Mouse (Mus musculus): ENCODE measurements around the gene Adat2. TPM values are rescaled to one million over a fixed set of nuclear protein-coding genes. Genes with fewer than 3 reads are reported as not detected.

Gene Adat2
- polyA plus RNA-seq (2016; fragmentation: Nextera tagmentation; extraction: Ambion mirVana) = 4.1 and 5.1 TPM in 2 replicates

DNA sequence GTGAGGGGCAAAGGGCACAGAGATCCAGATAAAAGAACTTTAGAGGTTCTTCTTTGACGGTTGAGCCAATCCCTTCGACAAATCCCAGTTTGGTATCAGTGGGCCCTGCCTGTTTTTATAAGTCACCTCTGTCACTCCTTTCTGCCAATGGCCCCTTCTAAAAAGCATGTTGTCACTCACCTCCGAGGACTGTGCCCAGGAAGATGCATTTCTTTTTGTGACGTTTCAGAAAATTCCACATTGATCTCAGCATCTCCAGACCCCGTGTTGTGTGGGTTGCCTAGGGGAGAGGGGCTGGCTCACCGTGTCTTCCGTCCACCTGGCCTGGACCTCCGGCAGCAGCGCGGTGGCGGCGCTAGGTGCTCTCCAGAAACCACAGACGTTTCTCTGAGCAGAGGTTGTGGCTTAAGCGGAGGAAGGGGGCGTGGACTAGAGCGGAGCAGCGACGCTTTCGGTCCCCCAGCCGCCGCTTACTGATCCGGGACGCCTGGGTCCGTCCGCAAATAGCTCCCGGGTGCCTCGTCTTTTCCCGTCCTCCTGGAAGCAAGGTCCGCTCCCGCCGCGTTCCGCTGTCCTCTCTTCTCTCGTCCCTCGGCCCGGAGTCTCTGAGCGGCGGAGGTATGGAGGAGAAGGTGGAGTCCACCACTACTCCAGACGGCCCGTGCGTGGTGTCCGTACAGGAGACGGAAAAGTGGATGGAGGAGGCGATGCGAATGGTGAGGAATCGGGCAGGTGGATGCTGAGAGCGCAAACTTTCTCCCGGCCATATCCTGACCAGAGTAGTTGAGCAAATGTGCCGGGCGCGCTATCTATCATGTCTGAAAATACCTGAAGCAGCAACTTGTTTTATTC, at the start of gene Adat2, which contains the start of gene Pex3:
Gene Adat2 (plus strand): TSS at position 249 of the 852 bp plus-strand sequence.
Gene Pex3 (minus strand): TSS at position 497 of the 852 bp plus-strand sequence.
- H3K9ac ChIP-seq = peak within 1 kb of the TSS; percentile 69
- under 1% methylated on average over 51 of the region's 51 CpGs for WGBS
- peak within 1 kb of the TSS; percentile 63 for H3K4me2 ChIP-seq (replicated peaks)
- H3K4me1 ChIP-seq = peaks cover 3% of the 10 kb centered on the region; the same call in 1 of the 2 replicates
- peak within 1 kb of the TSS; percentile 56 for H3K4me3 ChIP-seq
- H3K27ac ChIP-seq = peak within 1 kb of the TSS; percentile 41; the same call in 1 of the 2 replicates
- no peaks in the 10 kb centered on the region for H3K9me3 ChIP-seq
- H3K27me3 ChIP-seq = no peaks in the 10 kb centered on the region
- H3K36me3 ChIP-seq = no peaks in the 10 kb centered on the region
- peak; percentile 93 for ATAC-seq (ENCODE audit: insufficient number of reproducible peaks, insufficient read depth, low FRiP score, low TSS enrichment)

DNA sequence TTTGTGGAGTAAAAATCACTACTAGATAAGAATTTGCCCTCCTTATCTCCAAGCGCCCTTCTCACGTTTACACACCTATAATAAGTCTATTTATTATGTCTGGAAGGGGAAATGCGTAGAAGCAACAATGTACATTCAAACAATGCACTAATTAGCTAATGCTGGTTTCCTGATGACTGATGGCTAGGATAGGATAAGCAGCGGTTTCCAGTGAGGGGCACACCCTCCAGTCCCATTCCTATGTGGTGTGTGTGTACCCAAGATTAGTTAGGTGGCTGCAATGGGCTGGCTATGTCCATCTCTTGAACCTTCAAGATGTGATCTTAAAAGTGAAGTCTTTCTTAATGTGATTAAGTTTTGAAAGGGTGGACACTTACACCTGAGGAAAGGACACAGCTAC, 30.8 kb upstream of the Adat2 start:
- Histone ChIP-seq H3K9me3 (no peaks in the 10 kb centered on the region), H3K4me3 (no peak overlapping the region), H3K36me3 (peaks cover 3% of the 10 kb centered on the region), H3K27me3 (no peaks in the 10 kb centered on the region), H3K9ac (no peak overlapping the region), H3K4me1 (no peaks in the 10 kb centered on the region), H3K4me2 (replicated peaks) (no peak overlapping the region), H3K27ac (no peak overlapping the region)
- ATAC-seq (ENCODE audit: insufficient number of reproducible peaks, insufficient read depth, low FRiP score, low TSS enrichment) = no peak
- WGBS = 81% methylated on average over 4 of the region's 4 CpGs

DNA sequence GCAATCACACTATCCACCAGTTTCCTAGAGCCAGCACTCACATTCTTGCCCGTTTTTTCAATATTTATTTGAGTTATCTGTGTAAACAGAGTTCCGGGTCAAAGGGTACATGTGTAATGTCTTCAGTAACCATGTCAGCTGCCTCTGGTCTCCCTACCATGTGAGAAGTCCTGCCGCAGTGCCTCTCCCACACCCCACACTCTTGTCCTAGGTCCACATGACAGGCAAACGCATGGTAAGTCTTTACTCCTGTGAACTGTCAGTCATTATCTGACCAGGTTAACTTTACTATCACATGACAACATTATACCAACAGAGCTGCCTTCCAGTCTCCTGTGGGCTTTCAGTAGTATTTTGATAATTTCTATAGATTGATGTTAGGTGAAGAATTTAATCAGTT, 24.5 kb upstream of the Adat2 start:
- Histone ChIP-seq H3K4me2 (replicated peaks) (no peak overlapping the region), H3K9ac (no peak overlapping the region), H3K27me3 (no peaks in the 10 kb centered on the region), H3K4me1 (no peaks in the 10 kb centered on the region), H3K9me3 (no peaks in the 10 kb centered on the region), H3K27ac (no peak overlapping the region), H3K4me3 (no peak overlapping the region), H3K36me3 (peaks cover 21% of the 10 kb centered on the region)
- no peak for ATAC-seq (ENCODE audit: insufficient number of reproducible peaks, insufficient read depth, low FRiP score, low TSS enrichment)
- 71% methylated on average over 4 of the region's 4 CpGs for WGBS

DNA sequence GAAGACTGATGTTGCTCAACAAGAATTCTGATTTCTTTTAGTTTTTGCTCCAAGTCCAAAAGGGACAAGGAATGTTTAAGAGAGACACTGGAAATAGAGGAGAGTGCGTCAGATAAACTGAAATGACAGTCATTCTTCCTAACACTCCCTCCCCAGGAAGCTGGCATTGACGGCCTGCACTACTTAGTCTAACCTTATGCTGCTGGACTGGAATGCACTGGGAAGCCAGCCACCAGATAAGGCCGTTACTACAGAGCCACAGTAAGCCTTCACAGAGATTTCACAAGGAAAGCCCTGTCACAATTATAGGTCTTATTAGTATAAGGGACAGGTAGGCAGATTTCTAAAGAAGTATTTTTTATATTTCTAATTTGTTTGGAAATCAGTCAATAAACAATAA, 17.9 kb upstream of the Adat2 start:
- no peak overlapping the region for H3K27ac ChIP-seq
- H3K9ac ChIP-seq = no peak overlapping the region
- H3K27me3 ChIP-seq = no peaks in the 10 kb centered on the region
- no peaks in the 10 kb centered on the region for H3K4me1 ChIP-seq
- H3K36me3 ChIP-seq = peaks cover 34% of the 10 kb centered on the region
- H3K4me3 ChIP-seq = no peak overlapping the region
- 84% methylated on average over 3 of the region's 3 CpGs for WGBS
- ATAC-seq (ENCODE audit: insufficient number of reproducible peaks, insufficient read depth, low FRiP score, low TSS enrichment) = no peak
- no peaks in the 10 kb centered on the region for H3K9me3 ChIP-seq
- H3K4me2 ChIP-seq (replicated peaks) = no peak overlapping the region

DNA sequence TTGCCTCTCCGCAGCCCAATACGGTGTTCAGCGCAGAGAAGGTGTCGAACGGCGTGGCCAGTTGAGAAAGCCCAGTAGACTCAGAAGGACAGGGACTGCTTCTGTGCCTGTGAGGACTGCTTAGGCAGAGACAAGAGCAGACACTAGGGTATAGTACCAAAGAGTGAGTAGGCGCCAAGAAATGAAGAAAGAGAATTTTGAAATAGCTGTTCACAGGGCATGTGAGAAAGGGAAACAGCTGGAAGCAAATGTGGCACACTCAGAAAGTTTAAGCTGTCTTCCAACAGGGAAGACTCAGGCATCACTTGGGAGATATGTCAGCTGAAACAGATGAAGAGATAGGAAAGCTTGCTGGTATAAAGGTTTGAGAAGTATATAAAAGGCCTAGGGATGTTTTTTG, 16.0 kb upstream of the Adat2 start:
- Histone ChIP-seq H3K27me3 (no peaks in the 10 kb centered on the region), H3K9ac (no peak overlapping the region), H3K27ac (no peak overlapping the region), H3K4me2 (replicated peaks) (no peak overlapping the region), H3K4me3 (no peak overlapping the region), H3K9me3 (no peaks in the 10 kb centered on the region), H3K36me3 (peaks cover 34% of the 10 kb centered on the region), H3K4me1 (no peaks in the 10 kb centered on the region)
- whole genome bisulfite sequencing = 98% methylated on average over 7 of the region's 7 CpGs
- ATAC-seq (ENCODE audit: insufficient number of reproducible peaks, insufficient read depth, low FRiP score, low TSS enrichment) = no peak

DNA sequence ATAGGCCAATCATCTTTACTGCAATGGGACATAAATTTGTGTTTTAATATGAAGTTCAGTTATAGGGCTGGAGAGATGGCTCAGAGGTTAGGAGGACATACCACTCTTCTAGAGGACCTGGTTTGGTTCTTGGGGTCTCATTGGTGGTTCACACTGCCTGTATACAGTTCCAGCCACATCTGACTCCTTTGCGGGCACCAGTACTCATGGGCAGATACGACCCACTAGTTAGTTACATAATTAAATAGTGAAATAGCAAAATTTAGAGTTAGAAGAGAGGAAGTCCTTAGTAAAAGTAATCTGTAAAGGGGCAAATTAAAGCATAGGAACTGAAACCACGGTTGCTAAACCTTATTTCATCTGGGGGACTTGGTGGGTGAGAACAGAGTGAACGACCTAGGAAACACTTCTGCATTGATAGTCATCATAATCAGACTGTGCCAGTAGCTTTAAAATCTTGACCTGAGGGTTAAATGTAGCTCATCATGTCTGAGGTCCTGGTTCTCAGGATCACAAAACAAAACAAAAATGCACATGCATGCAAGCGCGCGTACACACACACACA, 12.8 kb upstream of the Adat2 start:
- no peak overlapping the region for H3K27ac ChIP-seq
- H3K9me3 ChIP-seq = no peaks in the 10 kb centered on the region
- H3K4me1 ChIP-seq = no peaks in the 10 kb centered on the region
- no peaks in the 10 kb centered on the region for H3K27me3 ChIP-seq
- H3K4me3 ChIP-seq = no peak overlapping the region
- ATAC-seq (ENCODE audit: insufficient number of reproducible peaks, insufficient read depth, low FRiP score, low TSS enrichment) = no peak
- H3K4me2 ChIP-seq (replicated peaks) = no peak overlapping the region
- peaks cover 30% of the 10 kb centered on the region for H3K36me3 ChIP-seq
- 91% methylated on average over 7 of the region's 7 CpGs for WGBS
- no peak overlapping the region for H3K9ac ChIP-seq

DNA sequence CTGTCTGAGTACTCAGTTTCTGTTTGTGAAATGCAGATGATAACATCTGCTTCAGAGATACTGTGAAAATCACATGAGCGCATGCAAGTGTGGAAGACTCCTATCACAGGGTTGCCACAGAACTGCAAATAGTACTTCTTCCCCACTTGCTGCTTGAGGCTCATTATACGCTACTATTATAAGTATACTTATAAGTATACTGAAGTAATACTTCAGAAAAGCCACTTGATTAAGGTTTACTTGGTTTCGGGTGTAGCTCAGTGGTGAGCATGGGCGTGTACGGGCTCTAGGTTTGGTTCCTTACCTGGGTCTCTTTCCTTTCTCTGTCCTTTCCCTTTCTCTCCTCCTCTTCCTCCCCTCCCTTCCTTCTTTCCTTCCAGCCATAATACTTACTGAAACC, 11.0 kb upstream of the Adat2 start:
- Histone ChIP-seq H3K27me3 (no peaks in the 10 kb centered on the region), H3K36me3 (peaks cover 23% of the 10 kb centered on the region; the same call in 1 of the 2 replicates), H3K4me3 (no peak overlapping the region), H3K4me1 (no peaks in the 10 kb centered on the region), H3K9ac (no peak overlapping the region), H3K27ac (no peak overlapping the region), H3K4me2 (replicated peaks) (no peak overlapping the region), H3K9me3 (no peaks in the 10 kb centered on the region)
- ATAC-seq (ENCODE audit: insufficient number of reproducible peaks, insufficient read depth, low FRiP score, low TSS enrichment) = no peak
- WGBS = 95% methylated on average over 5 of the region's 5 CpGs

DNA sequence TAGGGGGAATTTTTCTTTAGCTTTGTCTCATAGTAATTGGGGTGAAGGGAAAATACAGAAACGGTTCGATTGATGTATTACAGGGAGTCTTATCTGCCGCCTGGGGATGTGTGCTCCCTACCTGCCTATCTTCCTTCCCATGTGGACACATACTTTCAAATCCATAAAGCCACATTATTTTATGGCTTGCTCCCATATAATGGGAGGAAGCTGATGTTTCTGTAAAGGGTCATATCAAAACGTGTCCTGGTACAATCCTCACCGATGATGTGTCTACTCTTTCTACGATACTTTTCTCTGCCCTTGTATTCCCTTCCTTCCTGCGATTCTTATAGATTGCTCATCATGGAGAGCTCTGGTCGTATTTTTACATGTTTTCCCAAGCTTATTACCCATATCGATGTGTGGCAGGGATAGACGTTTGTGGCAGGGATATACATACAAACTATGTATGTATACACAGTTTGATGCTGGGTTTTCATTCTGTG, 848 bp downstream of the Adat2 start:
- Histone ChIP-seq H3K4me2 (replicated peaks) (peak overlapping the region; percentile 63), H3K4me1 (peaks cover 3% of the 10 kb centered on the region; the same call in 1 of the 2 replicates), H3K36me3 (no peaks in the 10 kb centered on the region), H3K27ac (peak overlapping the region; percentile 41; the same call in 1 of the 2 replicates), H3K9me3 (no peaks in the 10 kb centered on the region), H3K9ac (peak overlapping the region; percentile 69), H3K4me3 (peak overlapping the region; percentile 56), H3K27me3 (no peaks in the 10 kb centered on the region)
- 31% methylated on average over 10 of the region's 10 CpGs for WGBS
- ATAC-seq (ENCODE audit: insufficient number of reproducible peaks, insufficient read depth, low FRiP score, low TSS enrichment) = no peak

DNA sequence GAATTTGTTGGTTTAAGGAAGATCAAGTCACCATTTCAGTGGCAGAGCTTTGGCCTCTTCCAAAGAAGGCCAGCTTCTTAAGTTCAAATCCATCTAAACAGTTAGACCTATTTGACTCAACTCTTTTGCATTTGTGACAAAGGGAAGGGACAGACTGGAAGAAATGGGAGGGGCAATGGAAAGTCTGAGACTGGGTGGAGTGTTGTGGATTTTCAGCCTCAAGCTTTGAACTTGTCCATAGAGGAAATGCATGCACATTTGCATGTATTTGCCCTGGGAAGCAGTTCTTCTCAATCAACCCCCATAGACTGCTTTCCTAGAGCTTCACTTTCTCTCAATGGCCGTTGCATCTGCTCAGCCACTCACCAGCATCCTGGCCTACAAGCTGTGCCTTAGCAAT, 1.6 kb downstream of the Adat2 start:
- WGBS = 95% methylated on average over 1 of the region's 1 CpGs
- no peaks in the 10 kb centered on the region for H3K27me3 ChIP-seq
- H3K4me2 ChIP-seq (replicated peaks) = no peak overlapping the region
- H3K9ac ChIP-seq = no peak overlapping the region
- H3K4me3 ChIP-seq = no peak overlapping the region
- no peaks in the 10 kb centered on the region for H3K9me3 ChIP-seq
- ATAC-seq (ENCODE audit: insufficient number of reproducible peaks, insufficient read depth, low FRiP score, low TSS enrichment) = no peak
- no peak overlapping the region for H3K27ac ChIP-seq
- H3K36me3 ChIP-seq = no peaks in the 10 kb centered on the region
- H3K4me1 ChIP-seq = peaks cover 3% of the 10 kb centered on the region; the same call in 1 of the 2 replicates

DNA sequence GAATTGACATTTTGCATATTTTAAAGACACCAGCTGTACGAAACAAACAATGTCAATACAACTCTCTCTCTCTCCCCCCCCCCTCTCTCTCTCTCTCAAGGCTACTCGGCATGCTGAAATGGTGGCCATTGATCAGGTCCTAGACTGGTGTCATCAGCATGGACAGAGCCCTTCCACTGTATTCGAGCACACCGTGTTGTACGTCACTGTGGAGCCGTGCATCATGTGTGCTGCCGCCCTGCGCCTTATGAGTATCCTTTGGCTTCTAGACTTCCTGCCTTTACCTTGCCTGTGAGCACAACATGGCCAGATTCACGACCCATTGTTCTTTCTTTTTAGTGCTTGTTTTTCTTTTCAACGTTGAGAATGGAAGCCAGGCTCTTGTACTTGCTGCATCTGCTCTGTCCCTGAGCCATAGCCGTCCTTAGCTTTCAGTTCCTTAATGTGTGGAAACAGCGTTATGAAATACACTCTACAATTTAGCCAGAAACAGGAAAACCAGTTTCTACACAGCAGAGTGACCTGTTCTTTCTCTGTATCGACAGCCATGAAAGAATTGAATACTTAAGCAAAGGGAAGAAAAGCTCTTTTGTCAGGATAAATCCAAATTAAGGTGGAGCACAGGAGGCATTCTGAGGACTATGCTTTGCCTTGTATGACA, 7.5 kb downstream of the Adat2 start:
- Histone ChIP-seq H3K36me3 (peaks cover 24% of the 10 kb centered on the region), H3K4me3 (no peak overlapping the region), H3K9ac (no peak overlapping the region), H3K27me3 (no peaks in the 10 kb centered on the region), H3K9me3 (no peaks in the 10 kb centered on the region), H3K4me1 (no peaks in the 10 kb centered on the region), H3K27ac (no peak overlapping the region), H3K4me2 (replicated peaks) (no peak overlapping the region)
- WGBS = 91% methylated on average over 13 of the region's 13 CpGs
- ATAC-seq (ENCODE audit: insufficient number of reproducible peaks, insufficient read depth, low FRiP score, low TSS enrichment) = no peak

DNA sequence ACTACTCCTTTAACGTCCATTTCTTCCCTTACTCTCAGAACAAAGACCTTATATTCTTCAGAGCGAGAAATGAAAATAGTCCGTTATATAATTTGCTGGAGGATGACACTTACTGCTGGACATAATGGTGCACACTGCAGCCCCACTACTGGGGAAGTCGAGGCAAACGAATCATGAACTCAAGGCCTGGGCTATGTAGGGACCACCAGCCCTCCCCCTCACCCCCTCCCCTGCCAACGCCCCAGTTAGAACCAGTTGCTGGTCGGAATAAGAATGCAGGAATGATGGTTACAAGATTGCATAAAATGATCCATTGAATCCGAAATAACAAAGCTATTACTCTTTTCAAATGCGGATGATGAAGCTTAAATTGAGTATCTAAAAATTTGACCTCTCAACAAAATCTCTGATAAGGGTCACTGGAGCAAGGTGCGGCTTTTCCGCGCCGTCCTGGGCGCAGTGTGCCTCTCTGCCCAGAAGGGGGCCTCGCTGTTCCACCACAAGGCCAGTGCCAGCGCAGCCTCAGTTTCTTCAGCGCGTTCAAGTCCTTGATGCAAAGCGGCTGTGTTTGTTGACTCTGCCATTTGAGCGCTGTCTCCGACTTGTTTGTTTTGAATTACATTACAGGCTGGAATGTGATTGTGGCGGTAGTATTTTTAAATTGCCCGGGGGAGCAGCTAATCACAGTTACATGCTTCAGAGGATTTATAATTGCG, 11.8 kb downstream of the Adat2 start:
- Histone ChIP-seq H3K4me2 (replicated peaks) (peak overlapping the region; percentile 39), H3K9me3 (no peaks in the 10 kb centered on the region), H3K36me3 (peaks cover 24% of the 10 kb centered on the region), H3K4me1 (0 out of 2 replicates have a peak, but pooled peaks cover under 1% of the 10 kb centered on the region), H3K27me3 (no peaks in the 10 kb centered on the region), H3K9ac (no peak overlapping the region), H3K27ac (no peak overlapping the region), H3K4me3 (peak overlapping the region; percentile 2)
- WGBS = 26% methylated on average over 24 of the region's 24 CpGs
- peak; percentile 55; the same call in 1 of the 2 replicates for ATAC-seq (ENCODE audit: insufficient number of reproducible peaks, insufficient read depth, low FRiP score, low TSS enrichment)

Measured in embryonic facial prominence, embryonic 12.5 days (tissue).